Mouse (Mus musculus) midbrain, embryonic 16.5 days (tissue): Measurements from ENCODE around the gene Cyfip2. TPM values are rescaled to one million over a fixed set of nuclear protein-coding genes. Genes with fewer than 3 reads are reported as not detected.

Experiments used
- ATAC-seq: fragments of 200-750 bp; cut with Nextera tagmentation; 2 replicates; pipeline ENCODE4 v1.8.0; 2017; ENCODE audit warnings: moderate TSS enrichment
- H3K27ac ChIP-seq: fragments of 300-500 bp; sonication (generic); 2 replicates; pipeline ENCODE4 v1.5.1; 2014; ENCODE audit warnings: mild to moderate bottlenecking, low read length, mixed read lengths
- H3K27me3 ChIP-seq: fragments of 300-500 bp; sonication (generic); 2 replicates; pipeline ENCODE4 v1.6.1; 2014; ENCODE audit warnings: low read depth, low read length, mixed read lengths; ENCODE audit not compliant: control insufficient read depth, insufficient read depth
- H3K36me3 ChIP-seq: fragments of 300-500 bp; sonication (generic); 2 replicates; pipeline ENCODE4 v1.6.1; 2014; ENCODE audit warnings: mild to moderate bottlenecking, low read length, moderate library complexity, mixed read lengths; ENCODE audit not compliant: control insufficient read depth, insufficient read depth
- H3K4me1 ChIP-seq: fragments of 300-500 bp; sonication (generic); 2 replicates; pipeline ENCODE4 v1.6.1; 2014; ENCODE audit warnings: mild to moderate bottlenecking, low read length, mixed read lengths; ENCODE audit not compliant: control insufficient read depth, insufficient read depth
- H3K4me2 ChIP-seq: fragments of 300-500 bp; sonication (generic); 2 replicates; pipeline ENCODE4 v1.6.1; 2014; ENCODE audit warnings: mild to moderate bottlenecking, low read length, mixed read lengths
- H3K4me3 ChIP-seq: fragments of 300-500 bp; sonication (generic); 2 replicates; pipeline ENCODE4 v1.5.1; 2014; ENCODE audit warnings: low read depth, mild to moderate bottlenecking, low read length, moderate library complexity, mixed read lengths
- H3K9ac ChIP-seq: fragments of 300-500 bp; sonication (generic); 2 replicates; pipeline ENCODE4 v1.6.1; 2014; ENCODE audit warnings: low read depth, low read length, mixed read lengths
- H3K9me3 ChIP-seq: fragments of 300-500 bp; sonication (generic); replicated peaks from 2 replicates; pipeline ENCODE4 v1.6.1; 2014; ENCODE audit warnings: mild to moderate bottlenecking, low read length, mixed read lengths; ENCODE audit not compliant: control insufficient read depth, poor library complexity, severe bottlenecking
- WGBS: fragments of 180-500 bp; shearing (Covaris S2); extraction: QIAGEN DNeasy Blood & Tissue Kit; methylation state at CpG from one replicate; pipeline ENCODE4 v1.1.7; 2014; 5-methylcytosine and 5-hydroxymethylcytosine counted together
- polyA plus RNA-seq: library from polyadenylated mRNA; unstranded; fragments of >200 nt; fragmentation: Nextera tagmentation; extraction: Ambion mirVana; gene quantifications from 2 replicates; pipeline ENCODE4 v1.2.1, GENCODE M21; 2015

Gene Cyfip2
- polyA plus RNA-seq, 1 experiment from 2014 or later, result 98.9 TPM

GRCm38 (mm10) chr11:46205639-46206409, 106.8 kb downstream of the Cyfip2 start:
- Histone ChIP-seq H3K36me3 (peaks cover 31% of the 10 kb centered on the region), H3K4me1 (peaks cover 3% of the 10 kb centered on the region; the same call in 1 of the 2 replicates), H3K27ac (no peak overlapping the region), H3K9ac (no peak overlapping the region), H3K27me3 (no peaks in the 10 kb centered on the region), H3K4me3 (no peak overlapping the region), H3K9me3 (no peaks in the 10 kb centered on the region), H3K4me2 (no peak overlapping the region)
- no peak for ATAC-seq
- 80% methylated on average over 17 of the region's 17 CpGs for WGBS

GRCm38 (mm10) chr11:46204841-46205240, 107.8 kb downstream of the Cyfip2 start:
- H3K4me2 ChIP-seq, result no peak overlapping the region
- whole genome bisulfite sequencing, result 86% methylated on average over 9 of the region's 9 CpGs
- H3K27me3 ChIP-seq, result no peaks in the 10 kb centered on the region
- no peak overlapping the region for H3K27ac ChIP-seq
- H3K4me1 ChIP-seq, result peaks cover 3% of the 10 kb centered on the region; the same call in 1 of the 2 replicates
- no peak overlapping the region for H3K9ac ChIP-seq
- no peak overlapping the region for H3K4me3 ChIP-seq
- H3K36me3 ChIP-seq, result peaks cover 37% of the 10 kb centered on the region
- no peaks in the 10 kb centered on the region for H3K9me3 ChIP-seq
- no peak for ATAC-seq

DNA sequence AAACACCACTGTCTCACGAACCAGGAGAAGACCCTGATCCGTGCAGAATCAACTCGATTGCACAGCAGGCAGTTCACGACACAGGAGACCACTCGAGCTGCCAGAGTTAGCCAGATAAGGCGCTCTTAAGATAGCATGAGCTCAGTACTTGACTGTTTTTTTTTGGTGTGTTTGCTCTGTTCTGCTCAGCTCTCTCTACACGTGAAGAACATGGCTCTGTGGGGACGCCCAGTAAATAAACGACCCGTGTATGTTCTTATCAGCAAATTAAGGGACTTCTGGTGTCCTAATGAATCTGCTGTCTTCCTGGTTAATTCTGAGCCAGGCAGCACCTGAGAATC, 110.1 kb downstream of the Cyfip2 start:
- no peak for ATAC-seq
- H3K9ac ChIP-seq, result no peak overlapping the region
- peaks cover 47% of the 10 kb centered on the region for H3K36me3 ChIP-seq
- H3K27me3 ChIP-seq, result no peaks in the 10 kb centered on the region
- H3K9me3 ChIP-seq, result no peaks in the 10 kb centered on the region
- 73% methylated on average over 10 of the region's 10 CpGs for WGBS
- H3K4me2 ChIP-seq, result no peak overlapping the region
- H3K27ac ChIP-seq, result peak overlapping the region; percentile 59
- H3K4me1 ChIP-seq, result peaks cover 3% of the 10 kb centered on the region; the same call in 1 of the 2 replicates
- no peak overlapping the region for H3K4me3 ChIP-seq

DNA sequence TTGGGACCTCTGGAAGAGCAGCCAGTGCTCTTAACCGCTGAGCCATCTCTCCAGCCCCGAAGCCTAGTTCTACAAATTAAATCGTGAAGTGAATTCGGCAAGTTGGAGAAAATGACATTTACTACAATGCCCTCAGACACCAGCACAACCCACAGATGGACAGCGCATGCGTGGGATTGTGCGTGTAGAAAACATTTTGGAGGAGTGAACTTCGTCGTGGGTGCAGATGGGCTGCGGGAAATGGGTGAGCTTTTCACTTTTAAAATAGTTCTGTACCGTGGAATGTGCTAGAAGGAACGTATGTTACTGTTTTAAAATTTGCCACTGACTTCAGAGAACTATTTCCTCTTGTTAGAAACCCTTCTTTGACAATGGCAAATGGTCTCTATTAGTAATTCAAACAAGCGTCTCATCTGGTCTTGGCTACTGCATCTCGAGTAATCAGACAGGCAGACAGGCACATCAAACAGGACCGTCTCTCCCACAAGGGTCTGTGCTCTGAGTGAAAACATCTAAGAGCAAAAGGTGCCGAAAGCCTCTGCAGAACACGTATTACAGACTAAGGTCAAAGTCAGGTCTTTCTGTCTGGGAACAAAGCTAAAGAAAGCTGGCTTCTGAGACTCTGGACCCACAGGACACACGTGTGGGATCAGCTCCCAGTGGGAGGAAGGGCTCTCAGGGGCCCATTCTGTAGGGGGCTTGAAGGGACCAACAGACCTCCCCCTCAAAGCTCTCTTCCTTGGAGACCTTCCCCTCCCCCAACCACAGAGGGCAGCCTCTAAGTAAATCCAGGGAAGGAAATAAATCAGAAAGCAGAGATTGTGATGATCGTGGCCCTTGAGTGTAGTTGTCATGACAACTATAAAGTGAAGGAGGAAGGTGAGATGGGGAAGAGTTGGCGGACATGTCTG, 110.8 kb downstream of the Cyfip2 start:
- Histone ChIP-seq H3K9me3 (no peaks in the 10 kb centered on the region), H3K36me3 (peaks cover 45% of the 10 kb centered on the region), H3K4me3 (no peak overlapping the region), H3K27ac (peak overlapping the region; percentile 59), H3K4me1 (peaks cover 3% of the 10 kb centered on the region; the same call in 1 of the 2 replicates), H3K9ac (no peak overlapping the region), H3K4me2 (no peak overlapping the region), H3K27me3 (no peaks in the 10 kb centered on the region)
- no peak for ATAC-seq
- 70% methylated on average over 20 of the region's 20 CpGs for WGBS

- Histone ChIP-seq H3K27ac (no peak overlapping the region), H3K36me3 (peaks cover 38% of the 10 kb centered on the region), H3K4me3 (no peak overlapping the region), H3K4me1 (peaks cover 3% of the 10 kb centered on the region; the same call in 1 of the 2 replicates), H3K9me3 (no peaks in the 10 kb centered on the region), H3K4me2 (no peak overlapping the region), H3K27me3 (no peaks in the 10 kb centered on the region), H3K9ac (no peak overlapping the region)
- WGBS, result 96% methylated on average over 11 of the region's 11 CpGs
- ATAC-seq, result no peak
These were observed 112.0 kb downstream of the Cyfip2 start for GRCm38 (mm10) chr11:46200664-46201063.

GRCm38 (mm10) chr11:46194175-46194574, 118.5 kb downstream of the Cyfip2 start:
- H3K36me3 ChIP-seq, result peaks cover 35% of the 10 kb centered on the region
- no peaks in the 10 kb centered on the region for H3K27me3 ChIP-seq
- no peaks in the 10 kb centered on the region for H3K4me1 ChIP-seq
- H3K4me2 ChIP-seq, result no peak overlapping the region
- no peak overlapping the region for H3K27ac ChIP-seq
- WGBS, result 88% methylated on average over 4 of the region's 4 CpGs
- no peaks in the 10 kb centered on the region for H3K9me3 ChIP-seq
- H3K9ac ChIP-seq, result no peak overlapping the region
- no peak overlapping the region for H3K4me3 ChIP-seq
- ATAC-seq, result no peak

- Histone ChIP-seq H3K4me2 (no peak overlapping the region), H3K4me3 (no peak overlapping the region), H3K36me3 (peaks cover 5% of the 10 kb centered on the region; the same call in 1 of the 2 replicates), H3K9me3 (no peaks in the 10 kb centered on the region), H3K27ac (no peak overlapping the region), H3K27me3 (no peaks in the 10 kb centered on the region), H3K4me1 (no peaks in the 10 kb centered on the region), H3K9ac (no peak overlapping the region)
- no peak for ATAC-seq
- 57% methylated on average over 2 of the region's 2 CpGs for WGBS
These were observed 124.4 kb downstream of the Cyfip2 start for GRCm38 (mm10) chr11:46188283-46188682.

DNA sequence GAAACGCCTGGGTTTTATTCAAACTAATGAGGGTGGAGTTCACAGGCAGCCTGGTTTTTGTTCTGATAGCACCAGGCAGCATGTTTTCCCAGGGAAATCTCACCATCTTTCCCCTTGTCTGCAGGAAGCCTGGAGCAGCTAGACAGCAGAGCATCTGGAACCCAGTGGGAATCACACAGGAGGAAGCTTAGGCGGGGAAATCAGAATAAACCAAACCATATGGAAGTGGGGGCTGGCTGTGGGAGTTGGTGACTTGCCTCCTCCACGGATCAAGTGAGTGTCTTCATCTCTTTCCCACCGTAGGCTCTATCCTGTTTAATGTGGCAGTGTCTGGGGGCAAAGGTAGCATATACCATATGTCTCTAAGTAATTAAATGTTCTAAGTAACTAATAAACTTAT, 127.2 kb downstream of the Cyfip2 start:
- WGBS, result 40% methylated on average over 4 of the region's 4 CpGs
- H3K27me3 ChIP-seq, result no peaks in the 10 kb centered on the region
- no peaks in the 10 kb centered on the region for H3K36me3 ChIP-seq
- no peak overlapping the region for H3K27ac ChIP-seq
- ATAC-seq, result no peak
- H3K4me1 ChIP-seq, result no peaks in the 10 kb centered on the region
- no peaks in the 10 kb centered on the region for H3K9me3 ChIP-seq
- no peak overlapping the region for H3K9ac ChIP-seq
- no peak overlapping the region for H3K4me3 ChIP-seq
- no peak overlapping the region for H3K4me2 ChIP-seq

- Histone ChIP-seq H3K4me3 (no peak overlapping the region), H3K27ac (no peak overlapping the region), H3K4me2 (no peak overlapping the region), H3K9me3 (no peaks in the 10 kb centered on the region), H3K9ac (no peak overlapping the region), H3K4me1 (no peaks in the 10 kb centered on the region), H3K27me3 (no peaks in the 10 kb centered on the region), H3K36me3 (no peaks in the 10 kb centered on the region)
- no peak for ATAC-seq
- WGBS, result 80% methylated on average over 3 of the region's 3 CpGs
These were observed 127.7 kb downstream of the Cyfip2 start for GRCm38 (mm10) chr11:46184946-46185345.
